Mouse (Mus musculus): ENCODE results near the gene Bbs9. TPM values are rescaled to one million over a fixed set of nuclear protein-coding genes. Genes with fewer than 3 reads are reported as not detected.

Gene Bbs9
- polyA plus RNA-seq, 1 experiment from 2014 or later = 15.0 TPM

DNA sequence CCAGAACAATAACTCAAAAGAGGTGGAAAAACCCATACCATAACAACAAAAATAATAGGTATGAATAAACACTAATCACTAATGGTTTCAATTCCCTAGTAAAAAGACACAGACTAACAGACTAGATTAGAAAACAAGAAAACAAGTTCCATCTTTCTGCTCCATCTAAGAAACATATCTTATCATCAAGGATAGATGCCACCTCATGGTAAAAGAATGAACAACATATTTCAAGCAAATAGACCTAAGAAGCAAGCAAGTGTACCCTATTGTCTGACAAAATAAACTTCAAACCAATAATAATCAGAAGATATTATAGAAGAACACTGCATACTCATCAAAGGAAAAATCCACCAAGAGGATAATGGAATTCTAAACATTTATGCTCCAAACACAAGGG, 441.3 kb downstream of the Bbs9 start:
- no peaks in the 10 kb centered on the region for H3K36me3 ChIP-seq
- ATAC-seq (ENCODE audit: insufficient number of reproducible peaks, low FRiP score, low TSS enrichment, low read depth) = no peak
- H3K9ac ChIP-seq = no peak overlapping the region
- no peak overlapping the region for H3K4me2 ChIP-seq (replicated peaks)
- H3K4me1 ChIP-seq = no peaks in the 10 kb centered on the region
- H3K27ac ChIP-seq (replicated peaks) = no peak overlapping the region
- H3K4me3 ChIP-seq (replicated peaks) = no peak overlapping the region
- H3K9me3 ChIP-seq (replicated peaks) = no peaks in the 10 kb centered on the region
- H3K27me3 ChIP-seq = no peaks in the 10 kb centered on the region

DNA sequence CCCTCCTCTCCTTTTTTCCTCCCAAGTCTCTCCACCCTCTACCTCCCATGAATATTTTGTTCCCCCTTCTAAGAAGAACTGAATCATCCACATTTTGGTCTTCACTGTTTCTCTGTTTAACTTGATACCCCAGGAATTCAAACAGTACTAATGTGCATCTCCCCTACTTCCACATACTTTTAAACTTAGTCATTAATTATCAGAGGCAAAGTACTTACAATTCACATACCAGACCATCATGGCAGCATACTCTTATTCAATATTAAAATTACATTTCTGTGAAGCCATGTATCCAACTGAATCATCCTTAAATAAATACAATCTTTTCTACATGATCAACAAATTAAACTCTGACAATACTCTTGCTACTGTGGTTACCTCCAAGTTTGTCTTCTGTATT, 460.1 kb downstream of the Bbs9 start:
- Histone ChIP-seq H3K9ac (no peak overlapping the region), H3K36me3 (no peaks in the 10 kb centered on the region), H3K4me1 (no peaks in the 10 kb centered on the region; the same call in 1 of the 2 replicates), H3K4me3 (replicated peaks) (no peak overlapping the region), H3K4me2 (replicated peaks) (no peak overlapping the region), H3K27me3 (no peaks in the 10 kb centered on the region), H3K9me3 (replicated peaks) (no peaks in the 10 kb centered on the region), H3K27ac (replicated peaks) (no peak overlapping the region)
- ATAC-seq (ENCODE audit: insufficient number of reproducible peaks, low FRiP score, low TSS enrichment, low read depth) = no peak

Other genes starting within 250 kb of the Bbs9 start
- 3.8 and 4.1 TPM in 2 replicates for gene Zfp599, start 215.8 kb upstream of the Bbs9 start, polyA plus RNA-seq (2015; fragmentation: Nextera tagmentation; extraction: Ambion mirVana)
- gene Zfp810, start 168.1 kb upstream of the Bbs9 start, polyA plus RNA-seq (2015; fragmentation: Nextera tagmentation; extraction: Ambion mirVana) = 17.9 and 19.4 TPM in 2 replicates
- gene Anln, start 86.5 kb upstream of the Bbs9 start, polyA plus RNA-seq (2015; fragmentation: Nextera tagmentation; extraction: Ambion mirVana) = 30.2 and 35.7 TPM in 2 replicates
- gene 9530077C05Rik, start 64.2 kb upstream of the Bbs9 start, polyA plus RNA-seq (2015; fragmentation: Nextera tagmentation; extraction: Ambion mirVana) = 5.0 and 7.4 TPM in 2 replicates
- gene Gm17545, start 21.4 kb upstream of the Bbs9 start, polyA plus RNA-seq (2015; fragmentation: Nextera tagmentation; extraction: Ambion mirVana) = not detected in 2 replicates
- gene Rp9, start 6.0 kb upstream of the Bbs9 start, polyA plus RNA-seq (2015; fragmentation: Nextera tagmentation; extraction: Ambion mirVana) = 68.3 and 70.9 TPM in 2 replicates